In the genomic region with DNA sequence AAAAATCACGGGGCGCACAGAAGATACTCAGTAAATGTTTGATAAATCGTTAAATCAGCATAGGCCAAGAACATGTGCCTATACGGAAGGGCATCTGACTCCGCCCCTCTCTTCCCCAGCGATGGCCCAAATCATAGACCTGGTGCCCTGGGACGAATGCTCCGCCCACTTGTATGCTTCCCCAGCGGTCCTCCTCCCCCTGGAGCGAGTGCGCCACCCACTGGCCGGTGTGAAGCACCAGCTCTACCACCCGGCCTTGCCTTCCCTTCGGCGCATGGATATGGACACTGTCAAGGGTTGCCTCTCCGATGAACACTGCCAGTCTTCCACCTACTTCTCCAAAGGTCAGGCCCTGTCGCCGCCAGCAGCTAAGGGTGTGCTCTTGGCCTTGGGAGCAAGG, we compare ENCODE assay signal across 12 mouse cellular contexts. TPM values are rescaled to one million over a fixed set of nuclear protein-coding genes. Genes with fewer than 3 reads are reported as not detected.
DNase-seq lines count a peak whose midpoint lies in the region; ATAC-seq and TF ChIP-seq lines count a peak whose summit lies in the region.
"Had no signal": no experiment of that assay in that cellular context is flagged by ENCODE, and none has a peak within 500 bp of the region (broad histone marks: within the 10 kb centered on the region; RNA-seq: fewer than 3 reads in every experiment).

No protein-coding gene starts in this region.

- no peak overlapping the region for H3K9ac ChIP-seq in lung, postnatal 0 days (replicated peaks; ENCODE audit: low read depth)
- H3K9ac ChIP-seq in stomach, postnatal 0 days (ENCODE audit: low read length): no peak overlapping the region
- H3K9ac ChIP-seq: hindbrain, embryonic 12.5 days; neural tube, embryonic 12.5 days had no signal

- no peak overlapping the region for H3K4me3 ChIP-seq in gastrocnemius, adult 2 months
- H3K4me3 ChIP-seq in lung, postnatal 0 days (ENCODE audit: low read depth, low read length): no peak overlapping the region
- H3K4me3 ChIP-seq in stomach, postnatal 0 days (ENCODE audit: low read depth, low read length): no peak overlapping the region
- H3K4me3 ChIP-seq: hindbrain, embryonic 12.5 days; neural tube, embryonic 12.5 days had no signal

- H3K4me1 ChIP-seq in lung, postnatal 0 days (ENCODE audit: insufficient read depth, low read depth, low read length): no peaks in the 10 kb centered on the region
- no peaks in the 10 kb centered on the region for H3K4me1 ChIP-seq in stomach, postnatal 0 days (replicated peaks; ENCODE audit: control insufficient read depth, insufficient read depth)

- no peaks in the 10 kb centered on the region for H3K36me3 ChIP-seq in lung, postnatal 0 days (ENCODE audit: insufficient read depth, low read length)
- no peaks in the 10 kb centered on the region for H3K36me3 ChIP-seq in stomach, postnatal 0 days (ENCODE audit: control insufficient read depth, insufficient read depth, low read length)
- H3K36me3 ChIP-seq: hindbrain, embryonic 12.5 days; neural tube, embryonic 12.5 days had no signal

- DNase-seq in gastrocnemius, adult 2 months: peak; percentile 51
- no peak for DNase-seq in gastrocnemius, postnatal 4 days (ENCODE audit: low spot score in 2 of 2)
- no peak for DNase-seq in lung, postnatal 0 days (ENCODE audit: low spot score)
- DNase-seq in lung, postnatal 25 days (ENCODE audit: low spot score): no peak
- peak; percentile 86 for DNase-seq in adrenal gland, postnatal 14 days
- DNase-seq in stomach, postnatal 0 days (ENCODE audit: low spot score): peak; percentile 44
- no peak for DNase-seq in urinary bladder, postnatal 10 days (ENCODE audit: low spot score)
- DNase-seq in frontal cortex, adult 2 months (ENCODE audit: extremely low spot score in 1 of 2, low spot score in 1 of 2): no peak

- TF ChIP-seq EP300 in lung, postnatal 0 days (IDR thresholded peaks at IDR 0.05): no peak
- TF ChIP-seq EP300 in stomach, postnatal 0 days (optimal IDR thresholded peaks at IDR 0.05): no peak

- WGBS in lung, postnatal 0 days: 65% methylated on average over 18 of the region's 18 CpGs
- WGBS in stomach, postnatal 0 days: 67% methylated on average over 18 of the region's 18 CpGs

- intact Hi-C loops in gastrocnemius, adult 2 months (cut with DNase I): no loop called here

- no peaks in the 10 kb centered on the region for H3K27me3 ChIP-seq in lung, postnatal 0 days (replicated peaks; ENCODE audit: insufficient read depth, low read length)
- no peaks in the 10 kb centered on the region for H3K27me3 ChIP-seq in stomach, postnatal 0 days (ENCODE audit: control insufficient read depth, insufficient read depth, low read length)
- H3K27me3 ChIP-seq: hindbrain, embryonic 12.5 days; neural tube, embryonic 12.5 days had no signal

- H3K4me2 ChIP-seq in lung, postnatal 0 days (replicated peaks; ENCODE audit: low read depth, low read length): no peak overlapping the region
- H3K4me2 ChIP-seq in stomach, postnatal 0 days (replicated peaks; ENCODE audit: low read depth): no peak overlapping the region
- H3K4me2 ChIP-seq: hindbrain, embryonic 12.5 days; neural tube, embryonic 12.5 days had no signal

- no peak for ATAC-seq in lung, postnatal 0 days
- ATAC-seq in stomach, postnatal 0 days (ENCODE audit: low FRiP score, low TSS enrichment): no peak

- no peak overlapping the region for H3K27ac ChIP-seq in gastrocnemius, adult 2 months
- H3K27ac ChIP-seq in lung, postnatal 0 days (ENCODE audit: low read length): no peak overlapping the region
- no peak overlapping the region for H3K27ac ChIP-seq in stomach, postnatal 0 days (replicated peaks)
- H3K27ac ChIP-seq: hindbrain, embryonic 12.5 days; neural tube, embryonic 12.5 days had no signal

- no peaks in the 10 kb centered on the region for H3K9me3 ChIP-seq in lung, postnatal 0 days (ENCODE audit: low read length)
- no peaks in the 10 kb centered on the region for H3K9me3 ChIP-seq in stomach, postnatal 0 days (ENCODE audit: control insufficient read depth, low read length)
- H3K9me3 ChIP-seq: hindbrain, embryonic 12.5 days; neural tube, embryonic 12.5 days had no signal

- TF ChIP-seq CTCF in gastrocnemius, adult 2 months (IDR thresholded peaks at IDR 0.05): peak; percentile 57
- TF ChIP-seq CTCF in lung, postnatal 0 days (IDR thresholded peaks at IDR 0.05): peak; percentile 53
- TF ChIP-seq CTCF in stomach, postnatal 0 days (IDR thresholded peaks at IDR 0.05; ENCODE audit: low read depth): peak; percentile 61

RNA-seq across cellular contexts. Expression of a gene that starts 2.5 kb away (rescaled TPM):
- total RNA-seq in gastrocnemius, adult 2 months (2021): not detected
- not detected for total RNA-seq in gastrocnemius, postnatal 4 days (2021)
- polyA plus RNA-seq in lung, postnatal 0 days (2015; fragmentation: Nextera tagmentation; extraction: Ambion mirVana): 1.3 and 2.1 TPM in 2 replicates
- not detected in 2 replicates for total RNA-seq in adrenal gland, postnatal 14 days (2021)
- polyA plus RNA-seq in stomach, postnatal 0 days (2015; fragmentation: Nextera tagmentation; extraction: Ambion mirVana): 0.19 TPM in 1 of 2 replicates, not detected in the other
- polyA plus RNA-seq in frontal cortex, adult 2 months (2012; rRNA removed): 0.48 TPM in 1 of 2 replicates, not detected in the other
- polyA plus RNA-seq: C2C12; embryonic facial prominence, embryonic 11.5 days; hindbrain, embryonic 12.5 days; neural tube, embryonic 12.5 days had no signal

RNA-seq across cellular contexts. Expression of a gene that starts 6.5 kb away (rescaled TPM):
- under 1 TPM; 0.08 to 0.66 TPM for total RNA-seq in gastrocnemius, adult 2 months (2021)
- 1 to 10 TPM; 1.3 to 1.5 TPM for total RNA-seq in gastrocnemius, postnatal 4 days (2021)
- 3.3 and 4.0 TPM in 2 replicates for polyA plus RNA-seq in lung, postnatal 0 days (2015; fragmentation: Nextera tagmentation; extraction: Ambion mirVana)
- total RNA-seq in adrenal gland, postnatal 14 days (2021): 1.0 and 2.0 TPM in 2 replicates
- 0.69 and 1.1 TPM in 2 replicates for polyA plus RNA-seq in stomach, postnatal 0 days (2015; fragmentation: Nextera tagmentation; extraction: Ambion mirVana)
- 0.46 and 0.78 TPM in 2 replicates for polyA plus RNA-seq in frontal cortex, adult 2 months (2012; rRNA removed)

RNA-seq across cellular contexts. Expression of a gene that starts 18.9 kb away (rescaled TPM):
- total RNA-seq in gastrocnemius, adult 2 months (2021): 1 to 10 TPM; 3.3 to 4.4 TPM
- total RNA-seq in gastrocnemius, postnatal 4 days (2021): 10 to 100 TPM; 11.8 to 12.6 TPM
- 5.9 and 6.0 TPM in 2 replicates for polyA plus RNA-seq in lung, postnatal 0 days (2015; fragmentation: Nextera tagmentation; extraction: Ambion mirVana)
- 10.6 and 11.6 TPM in 2 replicates for total RNA-seq in adrenal gland, postnatal 14 days (2021)
- 2.5 TPM in 2 replicates for polyA plus RNA-seq in stomach, postnatal 0 days (2015; fragmentation: Nextera tagmentation; extraction: Ambion mirVana)
- polyA plus RNA-seq in frontal cortex, adult 2 months (2012; rRNA removed): 10.0 and 10.6 TPM in 2 replicates

RNA-seq across cellular contexts. Expression of a gene that starts 19.2 kb away (rescaled TPM):
- 1 to 10 TPM; 5.8 to 7.1 TPM for total RNA-seq in gastrocnemius, adult 2 months (2021)
- 10 to 100 TPM; 17.9 to 22.2 TPM for total RNA-seq in gastrocnemius, postnatal 4 days (2021)
- 33.8 and 39.2 TPM in 2 replicates for polyA plus RNA-seq in lung, postnatal 0 days (2015; fragmentation: Nextera tagmentation; extraction: Ambion mirVana)
- total RNA-seq in adrenal gland, postnatal 14 days (2021): 17.4 and 25.0 TPM in 2 replicates
- polyA plus RNA-seq in stomach, postnatal 0 days (2015; fragmentation: Nextera tagmentation; extraction: Ambion mirVana): 21.5 and 24.6 TPM in 2 replicates
- polyA plus RNA-seq in frontal cortex, adult 2 months (2012; rRNA removed): 16.9 and 17.3 TPM in 2 replicates

RNA-seq across cellular contexts. Expression of a gene that starts 39.2 kb away (rescaled TPM):
- total RNA-seq in gastrocnemius, adult 2 months (2021): 10 to 100 TPM; 13.8 to 17.0 TPM
- 10 to 100 TPM; 51.0 to 54.5 TPM for total RNA-seq in gastrocnemius, postnatal 4 days (2021)
- polyA plus RNA-seq in lung, postnatal 0 days (2015; fragmentation: Nextera tagmentation; extraction: Ambion mirVana): 25.8 and 26.0 TPM in 2 replicates
- 21.3 and 21.8 TPM in 2 replicates for total RNA-seq in adrenal gland, postnatal 14 days (2021)
- polyA plus RNA-seq in stomach, postnatal 0 days (2015; fragmentation: Nextera tagmentation; extraction: Ambion mirVana): 19.0 and 21.7 TPM in 2 replicates
- polyA plus RNA-seq in frontal cortex, adult 2 months (2012; rRNA removed): 8.4 and 9.1 TPM in 2 replicates

Comparison
In these comparisons a context has a peak if more than half of its experiments do, and no peak if none do; other contexts are left out.
1. DNase-seq: peak in gastrocnemius, adult 2 months (single experiment), adrenal gland, postnatal 14 days (single experiment) and stomach, postnatal 0 days (single experiment); none in gastrocnemius, postnatal 4 days (0 of 2), lung, postnatal 0 days (single experiment), lung, postnatal 25 days (single experiment), urinary bladder, postnatal 10 days (single experiment) and frontal cortex, adult 2 months (0 of 2).
2. Peak in every context shown above with its lines, with median percentiles within 50 percentile points of each other: CTCF ChIP-seq.